Mouse (Mus musculus): ENCODE measurements around the gene Necab3. TPM values are rescaled to one million over a fixed set of nuclear protein-coding genes. Genes with fewer than 3 reads are reported as not detected.

Necab3 gene
- total and polyA plus RNA-seq, 3 experiments: 6.8 to 13.0 (median 11.6) TPM

GRCm38 (mm10) chr2:154563612-154564170 lies 5.0 kb upstream of the Necab3 start:
- TF ChIP-seq CTCF (IDR thresholded peaks at IDR 0.05; ENCODE audit: low read depth, low read length): no peak
- no peak for TF ChIP-seq TAL1 (conservative IDR thresholded peaks at IDR 0.05; ENCODE audit: low read depth, low read length)
- TF ChIP-seq POLR2AphosphoS5 (IDR thresholded peaks at IDR 0.05; ENCODE audit: insufficient replicate concordance, low read depth, low read length): no peak
- TF ChIP-seq GATA2 (IDR thresholded peaks at IDR 0.05; ENCODE audit: borderline replicate concordance, low read depth, low read length): no peak
- no peak for TF ChIP-seq GATA1 (IDR thresholded peaks at IDR 0.05; ENCODE audit: borderline replicate concordance, low read length)
- Histone ChIP-seq H3K9me3 (replicated peaks) (no peaks in the 10 kb centered on the region), H3K4me1 (ENCODE audit: insufficient read depth, low read depth, low read length) (peaks cover 81% of the 10 kb centered on the region), H3K27me3 (ENCODE audit: insufficient read depth, low read length) (no peaks in the 10 kb centered on the region), H3K36me3 (replicated peaks) (peaks cover 95% of the 10 kb centered on the region), H3K4me3 (ENCODE audit: low read depth, low read length) (no peak overlapping the region)
- ATAC-seq (ENCODE audit: extremely low read depth, insufficient number of reproducible peaks, low FRiP score, poor library complexity, severe bottlenecking) (no peak), DNase-seq (ENCODE audit: low spot score) (no peak)

GRCm38 (mm10) chr2:154557184-154557832 lies 1.4 kb downstream of the Necab3 start:
- TF ChIP-seq POLR2AphosphoS5 (IDR thresholded peaks at IDR 0.05; ENCODE audit: insufficient replicate concordance, low read depth, low read length): no peak
- TF ChIP-seq TAL1 (conservative IDR thresholded peaks at IDR 0.05; ENCODE audit: low read depth, low read length): no peak
- TF ChIP-seq GATA1 (IDR thresholded peaks at IDR 0.05; ENCODE audit: borderline replicate concordance, low read length): no peak
- no peak for TF ChIP-seq CTCF (IDR thresholded peaks at IDR 0.05; ENCODE audit: low read depth, low read length)
- TF ChIP-seq GATA2 (IDR thresholded peaks at IDR 0.05; ENCODE audit: borderline replicate concordance, low read depth, low read length): no peak
- ATAC-seq (ENCODE audit: extremely low read depth, insufficient number of reproducible peaks, low FRiP score, poor library complexity, severe bottlenecking) (no peak), DNase-seq (ENCODE audit: low spot score) (no peak)
- Histone ChIP-seq H3K9me3 (replicated peaks) (peaks cover 6% of the 10 kb centered on the region), H3K27me3 (ENCODE audit: insufficient read depth, low read length) (no peaks in the 10 kb centered on the region; the same call in 1 of the 2 replicates), H3K4me3 (ENCODE audit: low read depth, low read length) (peak overlapping the region; percentile 21; the same call in 1 of the 2 replicates), H3K36me3 (replicated peaks) (peaks cover 97% of the 10 kb centered on the region), H3K4me1 (ENCODE audit: insufficient read depth, low read depth, low read length) (peaks cover 63% of the 10 kb centered on the region)

GRCm38 (mm10) chr2:154555235-154555634 lies 3.5 kb downstream of the Necab3 start:
- peaks cover 6% of the 10 kb centered on the region for H3K9me3 ChIP-seq (replicated peaks)
- peaks cover 51% of the 10 kb centered on the region for H3K4me1 ChIP-seq (ENCODE audit: insufficient read depth, low read depth, low read length)
- ATAC-seq (ENCODE audit: extremely low read depth, insufficient number of reproducible peaks, low FRiP score, poor library complexity, severe bottlenecking) (no peak), DNase-seq (ENCODE audit: low spot score) (no peak)
- H3K36me3 ChIP-seq (replicated peaks): peaks cover 96% of the 10 kb centered on the region
- TF ChIP-seq GATA2 (IDR thresholded peaks at IDR 0.05; ENCODE audit: borderline replicate concordance, low read depth, low read length): no peak
- TF ChIP-seq POLR2AphosphoS5 (IDR thresholded peaks at IDR 0.05; ENCODE audit: insufficient replicate concordance, low read depth, low read length): no peak
- no peak for TF ChIP-seq TAL1 (conservative IDR thresholded peaks at IDR 0.05; ENCODE audit: low read depth, low read length)
- TF ChIP-seq GATA1 (IDR thresholded peaks at IDR 0.05; ENCODE audit: borderline replicate concordance, low read length): no peak
- no peak for TF ChIP-seq CTCF (IDR thresholded peaks at IDR 0.05; ENCODE audit: low read depth, low read length)
- no peak overlapping the region for H3K4me3 ChIP-seq (ENCODE audit: low read depth, low read length)
- H3K27me3 ChIP-seq (ENCODE audit: insufficient read depth, low read length): no peaks in the 10 kb centered on the region; the same call in 1 of the 2 replicates

GRCm38 (mm10) chr2:154552424-154552907 lies 6.2 kb downstream of the Necab3 start:
- DNase-seq (ENCODE audit: low spot score): no peak
- TF ChIP-seq TAL1 (conservative IDR thresholded peaks at IDR 0.05; ENCODE audit: low read depth, low read length): no peak
- no peak for TF ChIP-seq POLR2AphosphoS5 (IDR thresholded peaks at IDR 0.05; ENCODE audit: insufficient replicate concordance, low read depth, low read length)
- no peak for TF ChIP-seq GATA1 (IDR thresholded peaks at IDR 0.05; ENCODE audit: borderline replicate concordance, low read length)
- no peak for TF ChIP-seq CTCF (IDR thresholded peaks at IDR 0.05; ENCODE audit: low read depth, low read length)
- no peak for TF ChIP-seq GATA2 (IDR thresholded peaks at IDR 0.05; ENCODE audit: borderline replicate concordance, low read depth, low read length)
- H3K27me3 ChIP-seq (ENCODE audit: insufficient read depth, low read length): no peaks in the 10 kb centered on the region; the same call in 1 of the 2 replicates
- peaks cover 31% of the 10 kb centered on the region for H3K4me1 ChIP-seq (ENCODE audit: insufficient read depth, low read depth, low read length)
- peak overlapping the region; percentile 11; the same call in 1 of the 2 replicates for H3K4me3 ChIP-seq (ENCODE audit: low read depth, low read length)
- H3K9me3 ChIP-seq (replicated peaks): peaks cover 9% of the 10 kb centered on the region
- H3K36me3 ChIP-seq (replicated peaks): peaks cover 90% of the 10 kb centered on the region
- no peak for ATAC-seq (ENCODE audit: extremely low read depth, insufficient number of reproducible peaks, low FRiP score, poor library complexity, severe bottlenecking)

GRCm38 (mm10) chr2:154551927-154552326 lies 6.8 kb downstream of the Necab3 start:
- H3K4me3 ChIP-seq (ENCODE audit: low read depth, low read length): peak overlapping the region; percentile 11; the same call in 1 of the 2 replicates
- peaks cover 9% of the 10 kb centered on the region for H3K9me3 ChIP-seq (replicated peaks)
- DNase-seq (ENCODE audit: low spot score) (no peak), ATAC-seq (ENCODE audit: extremely low read depth, insufficient number of reproducible peaks, low FRiP score, poor library complexity, severe bottlenecking) (no peak)
- TF ChIP-seq POLR2AphosphoS5 (IDR thresholded peaks at IDR 0.05; ENCODE audit: insufficient replicate concordance, low read depth, low read length) (no peak), GATA2 (IDR thresholded peaks at IDR 0.05; ENCODE audit: borderline replicate concordance, low read depth, low read length) (no peak), CTCF (IDR thresholded peaks at IDR 0.05; ENCODE audit: low read depth, low read length) (no peak), GATA1 (IDR thresholded peaks at IDR 0.05; ENCODE audit: borderline replicate concordance, low read length) (no peak), TAL1 (conservative IDR thresholded peaks at IDR 0.05; ENCODE audit: low read depth, low read length) (no peak)
- no peaks in the 10 kb centered on the region; the same call in 1 of the 2 replicates for H3K27me3 ChIP-seq (ENCODE audit: insufficient read depth, low read length)
- peaks cover 26% of the 10 kb centered on the region for H3K4me1 ChIP-seq (ENCODE audit: insufficient read depth, low read depth, low read length)
- peaks cover 90% of the 10 kb centered on the region for H3K36me3 ChIP-seq (replicated peaks)

- no peak for DNase-seq (ENCODE audit: low spot score)
- Histone ChIP-seq H3K27me3 (ENCODE audit: insufficient read depth, low read length) (no peaks in the 10 kb centered on the region; the same call in 1 of the 2 replicates), H3K9me3 (replicated peaks) (peaks cover 9% of the 10 kb centered on the region), H3K4me3 (ENCODE audit: low read depth, low read length) (peak within 1 kb of the TSS; percentile 11; the same call in 1 of the 2 replicates), H3K36me3 (replicated peaks) (peaks cover 90% of the 10 kb centered on the region), H3K4me1 (ENCODE audit: insufficient read depth, low read depth, low read length) (peaks cover 24% of the 10 kb centered on the region)
- ATAC-seq (ENCODE audit: extremely low read depth, insufficient number of reproducible peaks, low FRiP score, poor library complexity, severe bottlenecking): no peak
- TF ChIP-seq TAL1 (conservative IDR thresholded peaks at IDR 0.05; ENCODE audit: low read depth, low read length) (no peak), POLR2AphosphoS5 (IDR thresholded peaks at IDR 0.05; ENCODE audit: insufficient replicate concordance, low read depth, low read length) (no peak), CTCF (IDR thresholded peaks at IDR 0.05; ENCODE audit: low read depth, low read length) (no peak), GATA1 (IDR thresholded peaks at IDR 0.05; ENCODE audit: borderline replicate concordance, low read length) (no peak), GATA2 (IDR thresholded peaks at IDR 0.05; ENCODE audit: borderline replicate concordance, low read depth, low read length) (no peak)
These were observed 7.2 kb downstream of the Necab3 start, which contains the start of gene Actl10 for GRCm38 (mm10) chr2:154551476-154551875. Gene Actl10, plus strand, starts transcription at chr2:154551776.
